Mouse (Mus musculus): ENCODE measurements around the gene Cdc14a. TPM values are rescaled to one million over a fixed set of nuclear protein-coding genes. Genes with fewer than 3 reads are reported as not detected.

Gene Cdc14a
- total RNA-seq, 2 experiments from 2014 or later: 4.9 to 6.2 TPM

DNA sequence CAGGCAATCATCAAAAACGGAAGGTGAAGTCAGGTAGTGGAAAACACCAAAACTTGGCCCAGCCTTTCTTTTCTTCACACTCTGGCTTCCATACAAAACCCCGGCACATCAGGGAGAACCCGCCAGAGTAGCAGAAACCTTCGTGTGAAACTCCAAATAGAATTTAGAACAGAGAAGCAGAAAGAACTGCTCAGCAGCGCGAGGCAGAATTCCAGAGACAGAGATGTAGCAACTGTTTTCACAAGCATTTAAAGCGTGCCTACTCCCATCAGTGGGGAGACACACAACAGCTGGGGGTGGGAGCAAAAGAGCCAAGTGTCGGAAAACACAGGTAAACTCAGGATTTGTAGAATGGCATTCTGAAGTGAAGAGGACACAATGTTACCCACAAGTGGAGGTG is 125.8 kb downstream of the Cdc14a start:
- DNase-seq (ENCODE audit: low spot score in 2 of 2): no peak
- TF ChIP-seq CTCF (conservative IDR thresholded peaks at IDR 0.05): no peak
- H3K27ac ChIP-seq: no peak overlapping the region
- no peak overlapping the region for H3K4me3 ChIP-seq

DNA sequence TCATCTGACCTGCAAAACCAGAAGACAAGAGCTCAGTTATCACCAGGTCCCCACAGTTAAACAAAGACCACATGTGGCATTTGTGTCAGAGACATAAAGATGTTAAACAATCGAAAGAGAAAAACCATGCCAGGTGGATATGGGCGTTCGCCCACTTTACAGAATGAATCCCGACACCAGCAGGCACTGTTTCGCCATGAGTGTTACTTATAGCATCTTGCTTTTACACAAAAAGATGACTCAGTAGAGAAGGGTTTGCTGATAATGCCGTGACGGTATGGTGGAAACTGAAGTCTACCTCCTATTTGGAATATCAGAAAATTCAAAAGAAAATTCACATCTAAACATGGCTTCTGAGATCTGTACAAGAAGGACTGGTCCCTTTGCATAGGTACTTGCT is 126.7 kb downstream of the Cdc14a start:
- Histone ChIP-seq H3K27ac (no peak overlapping the region), H3K4me3 (no peak overlapping the region)
- DNase-seq (ENCODE audit: low spot score in 2 of 2): no peak
- TF ChIP-seq CTCF (conservative IDR thresholded peaks at IDR 0.05): no peak

DNA sequence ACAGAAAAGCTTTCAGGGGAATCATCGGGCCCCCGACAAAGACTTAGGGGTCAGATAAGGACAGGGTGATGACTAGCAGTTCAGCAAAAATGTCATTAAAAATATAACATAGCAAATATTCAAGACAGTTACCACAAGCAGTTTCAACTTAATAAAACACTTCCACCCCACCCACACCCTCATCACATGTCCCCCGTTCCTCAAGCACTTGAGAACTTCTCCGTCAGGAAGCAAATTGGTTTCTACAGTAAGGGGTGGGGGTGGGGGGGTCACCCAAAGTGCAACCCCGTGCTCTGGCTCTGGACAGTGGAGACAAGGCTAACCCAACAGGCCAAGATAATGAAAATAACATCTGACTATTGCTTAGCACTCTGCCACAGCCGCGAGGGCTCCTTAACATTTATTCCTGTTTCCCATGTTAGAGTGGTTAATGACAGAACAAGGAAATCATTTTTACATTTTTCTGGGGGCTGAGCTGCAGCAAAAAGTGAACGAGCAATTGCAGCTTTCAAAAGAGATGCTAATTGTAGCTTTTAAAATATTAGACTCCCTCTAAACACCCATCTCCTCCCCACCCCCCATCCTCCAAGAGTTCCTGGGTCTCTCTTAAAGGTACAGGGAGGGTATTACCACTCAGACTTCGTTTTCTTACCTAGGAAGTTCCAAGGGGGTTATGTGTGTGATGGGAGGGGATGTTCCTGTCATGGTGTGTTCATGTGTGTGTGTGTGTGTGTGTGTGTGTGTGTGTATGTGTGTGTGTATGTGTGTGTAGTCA is 133.6 kb downstream of the Cdc14a start:
- no peak overlapping the region for H3K27ac ChIP-seq
- no peak for TF ChIP-seq CTCF (conservative IDR thresholded peaks at IDR 0.05)
- no peak overlapping the region for H3K4me3 ChIP-seq
- no peak for DNase-seq (ENCODE audit: low spot score in 2 of 2)

DNA sequence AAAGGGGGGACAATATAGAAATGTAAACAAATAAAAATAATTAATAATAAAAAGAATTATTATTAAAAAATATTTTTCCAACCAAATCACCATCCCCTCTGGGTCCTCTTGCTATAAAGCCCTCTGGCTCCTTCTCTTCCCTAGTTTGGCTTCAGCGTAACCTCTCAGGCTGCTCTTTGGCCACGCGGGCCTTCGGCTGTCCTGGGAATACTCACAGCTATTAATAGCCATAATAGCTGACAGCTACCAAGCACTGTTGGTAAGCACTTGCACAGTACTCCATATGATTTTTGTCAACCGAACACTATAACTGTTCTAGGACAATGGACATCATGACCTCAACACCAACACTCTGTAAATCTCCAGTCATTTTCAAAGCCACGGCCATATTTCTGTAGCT is 135.0 kb downstream of the Cdc14a start:
- no peak overlapping the region for H3K27ac ChIP-seq
- no peak for TF ChIP-seq CTCF (conservative IDR thresholded peaks at IDR 0.05)
- H3K4me3 ChIP-seq: no peak overlapping the region
- no peak for DNase-seq (ENCODE audit: low spot score in 2 of 2)

DNA sequence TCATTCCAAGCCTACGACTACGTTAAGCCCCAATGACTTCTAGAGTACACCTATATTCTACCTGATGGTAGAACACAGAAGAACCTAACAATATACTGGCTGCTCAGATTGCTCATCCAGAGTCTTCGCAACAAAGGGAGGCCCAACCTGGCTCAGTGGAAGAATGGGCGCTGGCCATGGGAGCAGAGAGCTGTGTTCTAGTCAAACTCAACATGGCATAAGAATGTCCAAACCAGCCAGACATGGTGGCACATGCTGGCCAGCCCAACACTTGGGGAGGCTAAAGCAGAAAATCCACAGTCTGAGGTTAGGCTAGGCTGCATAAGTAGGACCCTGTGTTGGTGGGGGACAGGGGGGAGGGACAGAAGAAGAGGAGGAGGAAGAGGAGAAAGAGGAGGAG is 139.1 kb downstream of the Cdc14a start:
- no peak overlapping the region for H3K27ac ChIP-seq
- DNase-seq (ENCODE audit: low spot score in 2 of 2): no peak
- no peak for TF ChIP-seq CTCF (conservative IDR thresholded peaks at IDR 0.05)
- no peak overlapping the region for H3K4me3 ChIP-seq

DNA sequence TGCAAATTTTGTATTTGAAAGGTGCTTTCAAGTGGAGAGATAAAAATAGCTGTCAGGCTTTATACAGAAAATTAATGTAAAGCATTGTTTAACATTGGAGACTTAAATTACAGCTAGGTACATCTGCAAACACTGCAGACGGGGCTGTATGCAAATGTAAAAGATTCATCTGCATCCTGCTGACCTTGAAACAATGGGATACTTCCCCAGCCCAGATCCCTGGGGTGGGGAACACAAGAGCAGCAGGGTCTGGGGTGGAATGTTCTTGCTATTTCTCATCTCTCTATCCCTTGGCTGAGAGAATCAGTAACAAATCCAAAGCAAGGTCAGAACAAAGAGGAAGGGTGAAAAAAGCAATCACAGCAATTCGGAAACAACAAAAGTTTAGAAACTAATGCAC is 139.8 kb downstream of the Cdc14a start:
- no peak overlapping the region for H3K4me3 ChIP-seq
- DNase-seq (ENCODE audit: low spot score in 2 of 2): no peak
- H3K27ac ChIP-seq: no peak overlapping the region
- no peak for TF ChIP-seq CTCF (conservative IDR thresholded peaks at IDR 0.05)

DNA sequence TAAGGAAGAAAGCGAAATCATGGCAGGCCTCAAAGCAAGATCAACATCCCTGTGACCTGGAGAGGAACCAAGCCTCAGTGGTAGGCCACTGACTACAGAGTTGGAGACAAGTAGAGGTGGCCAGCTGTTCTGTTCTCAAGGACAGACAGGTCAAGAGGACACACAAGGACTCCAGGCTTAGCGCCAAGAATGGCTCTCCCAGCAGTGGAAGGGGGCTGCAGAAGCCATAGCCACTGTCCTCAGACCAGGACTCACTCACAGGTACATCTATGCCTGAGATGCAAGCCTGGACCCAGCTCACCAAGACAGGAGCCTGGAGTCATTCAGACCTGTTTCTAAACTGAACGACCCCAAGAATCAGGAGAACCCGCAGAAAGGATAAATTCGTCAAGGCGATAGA is 142.2 kb downstream of the Cdc14a start:
- no peak for TF ChIP-seq CTCF (conservative IDR thresholded peaks at IDR 0.05)
- Histone ChIP-seq H3K27ac (no peak overlapping the region), H3K4me3 (no peak overlapping the region)
- no peak for DNase-seq (ENCODE audit: low spot score in 2 of 2)

DNA sequence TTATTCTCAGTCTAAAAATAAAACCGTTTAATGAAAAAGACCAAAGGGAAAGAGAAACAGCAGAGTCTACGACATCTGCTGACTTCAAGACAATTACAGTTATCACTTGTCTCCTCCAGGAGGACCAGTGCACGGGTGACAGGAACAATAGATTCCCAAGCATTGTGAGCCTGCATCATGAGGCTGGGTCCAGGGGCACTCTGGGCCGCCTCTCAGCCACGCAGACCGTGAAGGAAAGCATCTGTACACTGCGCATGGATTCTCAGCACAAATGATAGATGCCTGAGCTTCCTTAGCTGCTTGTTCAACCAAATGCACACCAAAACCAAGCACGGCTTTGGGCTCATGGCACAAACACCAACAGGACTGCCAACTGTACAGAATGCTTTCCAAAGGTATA is 146.7 kb downstream of the Cdc14a start:
- no peak for TF ChIP-seq CTCF (conservative IDR thresholded peaks at IDR 0.05)
- no peak overlapping the region for H3K27ac ChIP-seq
- no peak overlapping the region for H3K4me3 ChIP-seq
- no peak for DNase-seq (ENCODE audit: low spot score in 2 of 2)

DNA sequence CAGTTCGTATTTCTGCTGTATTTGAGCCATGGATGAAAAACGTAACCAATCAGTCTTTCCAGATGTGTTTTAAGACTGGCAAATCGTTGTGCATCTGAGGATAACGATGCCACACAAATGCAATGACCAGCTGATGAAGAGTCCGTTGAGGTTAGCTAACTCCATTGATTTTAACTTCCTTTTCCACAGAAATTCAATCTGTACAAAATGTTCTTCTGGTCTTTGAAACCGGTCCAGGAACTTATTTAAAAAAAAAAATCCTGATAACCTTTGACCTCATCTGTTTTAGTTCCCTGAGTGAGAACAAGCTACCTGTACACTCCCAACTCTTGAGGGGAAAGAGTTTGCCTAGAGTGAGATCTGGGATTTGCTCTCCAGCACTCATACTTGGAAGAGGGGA is 152.2 kb downstream of the Cdc14a start:
- Histone ChIP-seq H3K27ac (no peak overlapping the region), H3K4me3 (no peak overlapping the region)
- TF ChIP-seq CTCF (conservative IDR thresholded peaks at IDR 0.05): no peak
- DNase-seq (ENCODE audit: low spot score in 2 of 2): no peak

DNA sequence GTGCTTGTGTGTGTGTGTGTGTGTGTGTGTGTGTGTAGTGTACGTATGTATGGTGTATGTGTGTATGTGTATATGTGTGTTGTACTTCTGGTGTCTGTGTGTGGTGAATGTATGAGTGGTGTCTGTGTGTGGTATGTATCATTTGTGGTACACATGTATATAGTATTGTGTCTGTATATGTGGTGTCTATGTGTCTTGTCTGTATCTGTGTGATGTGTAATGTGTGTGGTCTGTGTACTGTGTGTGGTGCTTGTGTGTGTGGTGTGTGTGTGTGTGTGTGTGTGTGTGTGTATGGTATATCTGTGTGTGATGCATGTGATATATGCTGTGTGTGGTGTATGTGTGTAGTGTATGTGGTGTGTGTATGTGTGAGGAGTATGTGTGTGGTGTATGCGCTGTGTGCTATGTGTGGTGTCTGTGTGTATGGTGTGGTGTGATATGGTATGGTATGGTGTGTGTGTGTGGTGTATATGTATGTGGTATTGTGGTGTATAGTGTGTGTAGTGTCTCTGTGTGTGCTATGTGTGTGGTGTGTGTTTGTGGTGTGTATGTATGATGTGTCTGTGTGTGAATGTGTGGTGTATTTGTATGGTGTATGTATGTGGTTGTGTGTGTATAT is 156.7 kb downstream of the Cdc14a start:
- H3K27ac ChIP-seq: no peak overlapping the region
- no peak for DNase-seq (ENCODE audit: low spot score in 2 of 2)
- no peak for TF ChIP-seq CTCF (conservative IDR thresholded peaks at IDR 0.05)
- H3K4me3 ChIP-seq: no peak overlapping the region

DNA sequence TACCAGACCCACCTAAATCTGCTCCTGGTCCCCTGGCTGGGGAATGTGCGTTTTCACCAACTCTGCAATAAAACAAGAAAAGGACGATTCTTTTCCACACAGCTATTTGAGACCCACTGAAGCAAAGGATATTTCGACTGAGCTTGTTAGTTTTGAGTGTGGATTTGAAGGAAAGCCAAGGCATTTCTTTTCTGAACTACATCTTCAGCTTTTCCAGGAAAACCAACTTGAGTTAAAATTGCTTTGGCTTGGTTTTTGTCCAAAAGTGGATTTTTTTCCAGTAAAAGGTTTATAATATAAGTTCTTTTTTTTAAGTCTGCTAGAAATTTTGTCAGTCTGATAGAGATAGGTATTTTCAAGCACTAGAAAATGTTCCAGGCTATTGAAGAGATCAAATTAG is 157.5 kb downstream of the Cdc14a start:
- H3K4me3 ChIP-seq: no peak overlapping the region
- no peak for DNase-seq (ENCODE audit: low spot score in 2 of 2)
- no peak overlapping the region for H3K27ac ChIP-seq
- no peak for TF ChIP-seq CTCF (conservative IDR thresholded peaks at IDR 0.05)

DNA sequence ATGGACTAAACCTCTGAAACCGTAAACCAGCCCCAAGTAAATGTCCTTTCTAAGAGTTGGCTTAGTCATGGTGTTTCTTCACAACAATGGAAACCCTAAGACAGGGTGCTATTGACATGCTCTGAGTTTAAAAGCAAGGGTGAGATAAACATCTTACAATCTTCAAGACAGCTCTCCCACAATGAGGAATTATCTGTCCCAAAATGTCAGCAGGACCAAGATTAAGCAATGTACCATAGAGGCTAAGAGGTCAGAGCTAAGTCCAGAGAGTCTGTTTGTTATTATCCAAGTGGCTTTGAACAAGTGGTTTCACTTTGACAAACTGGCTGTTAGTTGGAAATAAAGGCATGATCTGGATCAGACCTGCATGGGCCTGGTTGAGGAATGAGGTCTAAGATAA is 159.9 kb downstream of the Cdc14a start:
- no peak for DNase-seq (ENCODE audit: low spot score in 2 of 2)
- Histone ChIP-seq H3K27ac (no peak overlapping the region), H3K4me3 (no peak overlapping the region)
- no peak for TF ChIP-seq CTCF (conservative IDR thresholded peaks at IDR 0.05)

DNA sequence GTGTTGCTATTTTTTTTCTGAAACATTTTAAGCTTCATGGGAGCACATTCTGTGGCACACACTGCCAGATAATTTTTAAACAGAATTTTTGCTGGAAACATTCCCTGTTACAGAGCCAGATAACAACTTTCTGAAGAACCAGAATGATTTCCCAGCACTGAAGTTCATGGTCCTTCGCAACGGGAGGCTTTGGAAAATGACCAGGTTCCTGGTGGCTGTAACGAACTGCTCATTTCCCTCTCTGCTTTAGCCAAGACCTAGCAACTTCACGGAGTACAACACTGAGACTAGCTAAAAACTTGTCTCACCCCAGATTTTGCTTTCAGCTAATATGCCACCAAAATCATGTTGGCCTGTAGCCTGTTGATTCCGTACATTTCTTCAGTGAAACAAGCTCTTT is 160.8 kb downstream of the Cdc14a start:
- TF ChIP-seq CTCF (conservative IDR thresholded peaks at IDR 0.05): no peak
- H3K27ac ChIP-seq: no peak overlapping the region
- DNase-seq (ENCODE audit: low spot score in 2 of 2): no peak

DNA sequence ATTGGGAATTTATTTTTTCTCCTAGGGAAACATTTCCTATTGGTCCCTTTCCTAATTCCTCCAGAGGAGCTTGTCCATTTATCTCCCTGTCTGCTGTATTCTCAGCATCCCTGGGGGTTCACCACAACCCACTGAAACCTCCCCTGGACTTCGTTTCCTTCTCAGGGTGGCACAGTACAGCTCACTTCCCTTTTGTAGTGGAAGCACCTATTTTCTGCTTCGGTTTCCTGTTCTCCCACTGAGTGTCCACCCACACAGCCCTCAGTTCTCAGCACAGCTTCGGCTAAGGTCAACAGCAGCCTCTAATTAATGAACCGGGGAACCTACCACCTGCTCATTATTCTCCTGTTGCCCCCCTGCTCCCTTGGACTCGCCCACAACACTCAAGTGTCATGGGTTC is 167.7 kb downstream of the Cdc14a start:
- DNase-seq (ENCODE audit: low spot score in 2 of 2): no peak
- TF ChIP-seq CTCF (conservative IDR thresholded peaks at IDR 0.05): no peak
- Histone ChIP-seq H3K4me3 (no peak overlapping the region), H3K27ac (no peak overlapping the region)

More for the DNA sequence above, 160.8 kb downstream of the Cdc14a start:
- no peak overlapping the region for H3K4me3 ChIP-seq

Measured in layer of hippocampus, adult 2 months (tissue).